In genomic region chr9:70657013-70657967, GRCm38 (mm10) we compare ENCODE assay signal across 8 mouse cellular contexts. TPM values are rescaled to one million over a fixed set of nuclear protein-coding genes. Genes with fewer than 3 reads are reported as not detected.
A peak's percentile ranks its signal among the peaks of the same experiment; 100 is the strongest.
DNase-seq lines count a peak whose midpoint lies in the region; ATAC-seq and TF ChIP-seq lines count a peak whose summit lies in the region.

Gene Mindy2, minus strand, starts transcription at chr9:70657174.

- peak; percentile 98 for ATAC-seq in embryonic facial prominence, embryonic 15.5 days (ENCODE audit: insufficient number of reproducible peaks, low FRiP score, low TSS enrichment, low read depth)
- peak; percentile 99 for ATAC-seq in kidney, embryonic 14.5 days (ENCODE audit: low FRiP score, low TSS enrichment)
- peak; percentile 97 for ATAC-seq in limb, embryonic 15.5 days (ENCODE audit: insufficient number of reproducible peaks, low FRiP score, low TSS enrichment, low read depth)

- no peaks in the 10 kb centered on the region for H3K27me3 ChIP-seq in embryonic facial prominence, embryonic 15.5 days
- H3K27me3 ChIP-seq in kidney, embryonic 14.5 days (ENCODE audit: control insufficient read depth, insufficient read depth, low read length), result no peaks in the 10 kb centered on the region
- no peaks in the 10 kb centered on the region for H3K27me3 ChIP-seq in limb, embryonic 15.5 days

- H3K4me2 ChIP-seq in embryonic facial prominence, embryonic 15.5 days (replicated peaks), result peak within 1 kb of the TSS; percentile 88
- peak within 1 kb of the TSS; percentile 91 for H3K4me2 ChIP-seq in kidney, embryonic 14.5 days (replicated peaks; ENCODE audit: low read depth, low read length)
- H3K4me2 ChIP-seq in limb, embryonic 15.5 days, result peak within 1 kb of the TSS; percentile 91

- H3K27ac ChIP-seq in bone marrow, adult 2 months (ENCODE audit: control insufficient read depth, insufficient read depth, low read depth, low read length, poor library complexity), result peak within 1 kb of the TSS; percentile 99
- peak within 1 kb of the TSS; percentile 96 for H3K27ac ChIP-seq in embryonic facial prominence, embryonic 15.5 days (replicated peaks)
- peak within 1 kb of the TSS; percentile 93 for H3K27ac ChIP-seq in kidney, embryonic 14.5 days (ENCODE audit: low read depth, low read length)
- peak within 1 kb of the TSS; percentile 98 for H3K27ac ChIP-seq in limb, embryonic 15.5 days

- no peaks in the 10 kb centered on the region for H3K9me3 ChIP-seq in embryonic facial prominence, embryonic 15.5 days (replicated peaks)
- H3K9me3 ChIP-seq in kidney, embryonic 14.5 days (ENCODE audit: control insufficient read depth, low read length), result no peaks in the 10 kb centered on the region
- no peaks in the 10 kb centered on the region for H3K9me3 ChIP-seq in limb, embryonic 15.5 days

- peak within 1 kb of the TSS; percentile 85 for H3K9ac ChIP-seq in embryonic facial prominence, embryonic 15.5 days
- peak within 1 kb of the TSS; percentile 85 for H3K9ac ChIP-seq in kidney, embryonic 14.5 days (ENCODE audit: low read depth, low read length)
- peak within 1 kb of the TSS; percentile 87 for H3K9ac ChIP-seq in limb, embryonic 15.5 days

- H3K4me3 ChIP-seq in bone marrow, adult 2 months (replicated peaks; ENCODE audit: control insufficient read depth, low read depth, low read length), result peak within 1 kb of the TSS; percentile 91
- peak within 1 kb of the TSS; percentile 90 for H3K4me3 ChIP-seq in embryonic facial prominence, embryonic 15.5 days (replicated peaks)
- H3K4me3 ChIP-seq in kidney, embryonic 14.5 days (ENCODE audit: low read length), result peak within 1 kb of the TSS; percentile 74
- H3K4me3 ChIP-seq in limb, embryonic 15.5 days, result peak within 1 kb of the TSS; percentile 87

- H3K4me1 ChIP-seq in bone marrow, adult 2 months (ENCODE audit: control insufficient read depth, insufficient read depth, low read length), result peaks cover 2% of the 10 kb centered on the region
- peaks cover 32% of the 10 kb centered on the region for H3K4me1 ChIP-seq in embryonic facial prominence, embryonic 15.5 days
- peaks cover 12% of the 10 kb centered on the region; the same call in 1 of the 2 replicates for H3K4me1 ChIP-seq in kidney, embryonic 14.5 days (ENCODE audit: control insufficient read depth, insufficient read depth, low read length)
- H3K4me1 ChIP-seq in limb, embryonic 15.5 days, result peaks cover 4% of the 10 kb centered on the region

- TF ChIP-seq CTCF in bone marrow, adult 2 months (IDR thresholded peaks at IDR 0.05; ENCODE audit: control insufficient read depth, insufficient read depth, low read length), result no peak

- under 1% methylated on average over 67 of the region's 67 CpGs for WGBS in bone marrow, adult 2 months
- WGBS in embryonic facial prominence, embryonic 15.5 days, result 1% methylated on average over 67 of the region's 67 CpGs
- under 1% methylated on average over 66 of the region's 67 CpGs for WGBS in kidney, embryonic 14.5 days
- WGBS in limb, embryonic 15.5 days, result under 1% methylated on average over 67 of the region's 67 CpGs

- no peaks in the 10 kb centered on the region for H3K36me3 ChIP-seq in embryonic facial prominence, embryonic 15.5 days
- no peaks in the 10 kb centered on the region for H3K36me3 ChIP-seq in kidney, embryonic 14.5 days (ENCODE audit: control insufficient read depth, insufficient read depth, low read length)
- no peaks in the 10 kb centered on the region for H3K36me3 ChIP-seq in limb, embryonic 15.5 days

- peak; percentile 96 for TF ChIP-seq POLR2A in bone marrow, adult 2 months (IDR thresholded peaks at IDR 0.05; ENCODE audit: borderline replicate concordance, control insufficient read depth, low read depth, low read length)

- DNase-seq in 416B (ENCODE audit: low read depth), result peak; percentile 92
- DNase-seq in heart, adult 9 months (ENCODE audit: low spot score in 2 of 2), result peak; percentile 95 to 96
- DNase-seq in monocyte, adult 2 months (ENCODE audit: low read depth in 1 of 2, low spot score in 2 of 2), result peak; percentile 92 to 94
- peak; percentile 99 for DNase-seq in spleen, postnatal 36 days (ENCODE audit: low spot score in 2 of 2)

RNA-seq across cellular contexts. Expression of gene Mindy2, which starts in this region (rescaled TPM):
- polyA plus RNA-seq in bone marrow, adult 2 months (2011; ENCODE audit: insufficient read depth, insufficient read length, low replicate concordance, missing spikeins), result 17.6 and 20.9 TPM in 2 replicates
- 18.1 and 18.2 TPM in 2 replicates for polyA plus RNA-seq in embryonic facial prominence, embryonic 15.5 days (2015; fragmentation: Nextera tagmentation; extraction: Ambion mirVana)
- polyA plus RNA-seq in kidney, embryonic 14.5 days (2014; fragmentation: Nextera tagmentation; extraction: Ambion mirVana), result 11.6 and 11.8 TPM in 2 replicates
- 12.3 and 13.3 TPM in 2 replicates for polyA plus RNA-seq in limb, embryonic 15.5 days (2015; fragmentation: Nextera tagmentation; extraction: Ambion mirVana)

Comparison
In these comparisons a context has a peak if more than half of its experiments do, and no peak if none do; other contexts are left out.
1. Peak in every context shown above with its lines: DNase-seq, ATAC-seq, H3K4me3 ChIP-seq and H3K27ac ChIP-seq.